Mouse (Mus musculus): ENCODE data around the gene Zglp1. TPM values are rescaled to one million over a fixed set of nuclear protein-coding genes. Genes with fewer than 3 reads are reported as not detected.

Gene Zglp1
- polyA plus RNA-seq, 2 experiments from 2014 or later = 0.66 TPM; not detected in 1

- ATAC-seq = no peak
Measured at GRCm38 (mm10) chr9:21025258-21025810, 41.6 kb downstream of the Zglp1 start.

DNA sequence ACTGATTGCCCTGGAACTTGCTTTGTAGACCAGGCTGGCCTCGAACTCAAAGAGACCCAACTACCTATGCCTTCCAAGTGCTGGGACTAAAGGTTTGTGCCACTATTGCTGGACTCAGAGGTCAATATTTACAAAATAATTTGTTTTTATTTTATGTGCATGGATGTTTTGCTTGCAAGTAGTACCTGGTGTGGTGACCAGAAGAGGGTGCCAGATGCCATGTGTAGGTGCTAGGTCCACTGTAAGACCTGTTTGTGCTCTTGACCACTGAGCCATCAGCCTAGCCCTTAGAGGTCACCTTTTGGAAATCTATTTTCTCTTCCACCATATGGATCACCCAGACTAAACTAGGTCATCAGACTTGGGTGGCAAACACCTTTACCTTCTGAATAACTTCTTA lies 44.2 kb downstream of the Zglp1 start:
- no peak for ATAC-seq

DNA sequence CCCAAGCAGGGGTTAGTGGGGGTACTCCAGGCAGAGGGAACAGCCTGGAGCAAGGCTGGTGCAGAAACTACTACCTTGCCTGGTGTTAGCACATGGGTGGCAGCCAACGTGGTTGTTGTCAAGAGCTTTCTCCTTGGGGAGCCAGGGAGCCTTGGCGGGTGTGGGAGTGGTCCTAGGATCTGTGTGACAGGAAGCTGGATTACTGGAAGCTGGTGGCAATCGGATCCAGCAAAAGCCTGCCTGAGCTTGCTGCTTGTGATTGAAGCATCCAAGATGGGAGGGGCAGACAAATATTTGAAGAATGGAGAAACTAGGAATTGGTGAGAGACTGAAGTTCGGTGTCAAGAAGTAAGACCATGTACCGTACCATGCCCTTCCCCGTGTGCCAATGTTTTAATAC lies 44.6 kb downstream of the Zglp1 start:
- no peak for ATAC-seq

GRCm38 (mm10) chr9:21021363-21021762 lies 45.5 kb downstream of the Zglp1 start:
- no peak for ATAC-seq

- ATAC-seq = no peak
Measured at GRCm38 (mm10) chr9:21018600-21018999, 48.3 kb downstream of the Zglp1 start.

- no peak for ATAC-seq
Measured at GRCm38 (mm10) chr9:21017177-21017575, 49.7 kb downstream of the Zglp1 start.

DNA sequence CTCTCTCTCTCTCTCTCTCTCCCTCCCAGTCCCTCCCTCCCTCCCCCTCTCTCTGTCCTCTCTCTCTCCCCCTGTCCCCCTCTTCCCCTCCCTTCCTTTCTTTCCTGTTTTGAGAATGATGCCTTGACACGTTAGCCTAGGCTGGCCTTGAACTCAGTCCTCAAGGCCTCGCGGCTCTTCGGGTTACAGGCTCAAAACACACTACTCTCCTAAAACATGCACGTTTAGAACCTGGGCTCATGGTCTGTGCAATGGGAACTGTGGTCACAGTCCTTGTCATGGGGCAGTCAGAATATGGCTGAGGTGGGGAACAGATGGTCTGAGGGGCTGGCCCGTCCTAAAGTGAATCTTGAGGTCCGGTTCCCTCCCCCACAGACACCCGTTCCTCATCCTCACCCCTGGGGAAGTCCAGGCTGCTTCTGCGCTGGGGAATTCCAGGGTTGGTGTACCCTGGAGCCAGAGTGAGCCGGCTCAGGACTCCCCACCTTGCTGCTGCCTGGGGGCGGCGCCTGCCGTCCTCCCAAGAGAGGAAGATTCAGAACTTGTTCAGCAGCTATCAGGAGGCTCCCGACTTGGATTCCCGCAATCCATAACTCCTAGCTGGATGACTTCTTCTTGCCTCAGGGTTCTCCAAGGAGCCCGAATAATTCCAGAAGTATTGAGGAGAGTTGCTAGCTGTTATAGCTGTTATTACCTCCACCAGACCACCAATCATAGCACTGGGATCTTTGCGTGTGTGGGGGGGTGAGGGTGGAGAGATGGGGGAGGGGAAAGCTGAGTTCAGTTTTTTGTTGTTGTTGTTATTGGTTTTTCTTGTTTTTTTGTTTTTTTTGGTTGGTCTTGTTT lies 50.3 kb downstream of the Zglp1 start:
- peak; percentile 38 for ATAC-seq

DNA sequence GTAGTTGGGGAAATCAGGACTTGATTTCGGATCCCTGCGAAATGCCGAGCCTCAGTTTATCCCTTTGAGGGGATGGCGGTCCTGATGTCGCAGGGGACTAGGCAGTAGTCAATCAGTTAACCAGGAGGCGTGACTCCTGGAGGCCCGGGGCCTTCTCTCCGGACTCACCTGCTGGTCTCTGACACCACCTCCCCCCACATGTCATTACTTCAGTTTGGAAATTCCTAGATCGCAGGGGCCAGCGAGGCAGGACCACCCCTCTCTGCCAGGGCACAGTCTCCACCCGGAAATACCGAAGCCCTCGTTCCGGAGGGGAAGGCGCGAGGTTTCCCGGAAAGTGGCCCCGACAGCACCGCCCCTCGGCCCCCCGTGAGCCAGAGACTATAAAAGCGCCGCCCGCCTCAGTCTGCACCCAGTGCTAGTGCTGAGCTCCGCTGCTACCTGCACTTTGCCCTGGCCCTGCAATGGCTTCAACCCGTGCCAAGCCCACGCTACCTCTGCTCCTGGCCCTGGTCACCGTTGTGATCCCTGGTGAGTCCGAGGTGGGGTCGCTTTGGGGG lies 51.2 kb downstream of the Zglp1 start, which contains the start of gene Icam1:
Gene Icam1, plus strand, starts transcription at position 415 of the 560 bp plus-strand sequence.
- peak; percentile 63 for ATAC-seq

GRCm38 (mm10) chr9:21014691-21015570 lies 52.0 kb downstream of the Zglp1 start:
- no peak for ATAC-seq

Other genes starting within 250 kb of the Zglp1 start
- not detected for gene Rdh8, start 248.6 kb downstream of the Zglp1 start, polyA plus RNA-seq (2017; shearing (Covaris generic))
- gene A230050P20Rik, start 198.5 kb downstream of the Zglp1 start, polyA plus RNA-seq (2017; shearing (Covaris generic)) = 10 to 100 TPM; 12.4 to 14.6 TPM
- gene Angptl6, start 187.4 kb downstream of the Zglp1 start, polyA plus RNA-seq (2017; shearing (Covaris generic)) = 1 to 10 TPM in 1 of 2 experiments, under 1 TPM in 1; 0.76 to 1.5 TPM
- 10 to 100 TPM; 22.9 to 30.1 TPM for gene Ppan, start 178.9 kb downstream of the Zglp1 start, polyA plus RNA-seq (2017; shearing (Covaris generic))
- gene Eif3g, start 168.5 kb downstream of the Zglp1 start, polyA plus RNA-seq (2017; shearing (Covaris generic)) = 100 to 1,000 TPM; 190 to 235 TPM
- 10 to 100 TPM; 51.2 to 52.7 TPM for gene Dnmt1, start 107.2 kb downstream of the Zglp1 start, polyA plus RNA-seq (2017; shearing (Covaris generic))
- gene S1pr2, start 90.3 kb downstream of the Zglp1 start, polyA plus RNA-seq (2017; shearing (Covaris generic)) = 1 to 10 TPM; 3.2 to 5.0 TPM
- gene Mrpl4, start 64.4 kb downstream of the Zglp1 start, polyA plus RNA-seq (2017; shearing (Covaris generic)) = 100 to 1,000 TPM; 100 to 103 TPM
- 10 to 100 TPM; 55.3 to 64.7 TPM for gene Icam1, start 51.1 kb downstream of the Zglp1 start, polyA plus RNA-seq (2017; shearing (Covaris generic))
- 1 to 10 TPM; 2.9 to 3.8 TPM for gene Icam4, start 37.7 kb downstream of the Zglp1 start, polyA plus RNA-seq (2017; shearing (Covaris generic))
- not detected for gene Icam5, start 35.0 kb downstream of the Zglp1 start, polyA plus RNA-seq (2017; shearing (Covaris generic))
- not detected for gene Gm49373, start 6.0 kb upstream of the Zglp1 start, polyA plus RNA-seq (2017; shearing (Covaris generic))
- 10 to 100 TPM; 14.3 to 17.2 TPM for gene Fdx1l, start 6.5 kb upstream of the Zglp1 start, polyA plus RNA-seq (2017; shearing (Covaris generic))
- 1 to 10 TPM in 1 of 2 experiments, under 1 TPM in 1; 0.67 to 3.2 TPM for gene Gm38431, start 24.9 kb upstream of the Zglp1 start, polyA plus RNA-seq (2017; shearing (Covaris generic))
- 10 to 100 TPM; 22.8 to 25.1 TPM for gene Raver1, start 24.9 kb upstream of the Zglp1 start, polyA plus RNA-seq (2017; shearing (Covaris generic))
- gene Tyk2, start 64.2 kb upstream of the Zglp1 start, polyA plus RNA-seq (2017; shearing (Covaris generic)) = 10 to 100 TPM; 30.0 to 60.9 TPM
- gene Cdc37, start 82.9 kb upstream of the Zglp1 start, polyA plus RNA-seq (2017; shearing (Covaris generic)) = 100 to 1,000 TPM; 102 to 129 TPM
- 1 to 10 TPM in 1 of 2 experiments, under 1 TPM in 1; 0.44 to 1.1 TPM for gene Pde4a, start 98.6 kb upstream of the Zglp1 start, polyA plus RNA-seq (2017; shearing (Covaris generic))
- 10 to 100 TPM; 16.9 to 30.0 TPM for gene Keap1, start 172.3 kb upstream of the Zglp1 start, polyA plus RNA-seq (2017; shearing (Covaris generic))
- gene S1pr5, start 181.3 kb upstream of the Zglp1 start, polyA plus RNA-seq (2017; shearing (Covaris generic)) = under 1 TPM in 1 of 2 experiments, not detected in 1; 0.34 TPM
- gene Atg4d, start 198.2 kb upstream of the Zglp1 start, polyA plus RNA-seq (2017; shearing (Covaris generic)) = 10 to 100 TPM; 24.3 to 26.8 TPM
- gene Kri1, start 220.9 kb upstream of the Zglp1 start, polyA plus RNA-seq (2017; shearing (Covaris generic)) = 10 to 100 TPM; 20.8 to 26.1 TPM
- 100 to 1,000 TPM; 142 to 158 TPM for gene Cdkn2d, start 224.3 kb upstream of the Zglp1 start, polyA plus RNA-seq (2017; shearing (Covaris generic))
- 1 to 10 TPM in 1 of 2 experiments, under 1 TPM in 1; 0.84 to 1.5 TPM for gene Ap1m2, start 245.2 kb upstream of the Zglp1 start, polyA plus RNA-seq (2017; shearing (Covaris generic))

Data from activated CD4-positive, CD25-positive, alpha-beta regulatory T cell, adult 4 months (primary cell).